Mouse (Mus musculus): ENCODE data around the gene Tiparp.

Gene Tiparp

DNA sequence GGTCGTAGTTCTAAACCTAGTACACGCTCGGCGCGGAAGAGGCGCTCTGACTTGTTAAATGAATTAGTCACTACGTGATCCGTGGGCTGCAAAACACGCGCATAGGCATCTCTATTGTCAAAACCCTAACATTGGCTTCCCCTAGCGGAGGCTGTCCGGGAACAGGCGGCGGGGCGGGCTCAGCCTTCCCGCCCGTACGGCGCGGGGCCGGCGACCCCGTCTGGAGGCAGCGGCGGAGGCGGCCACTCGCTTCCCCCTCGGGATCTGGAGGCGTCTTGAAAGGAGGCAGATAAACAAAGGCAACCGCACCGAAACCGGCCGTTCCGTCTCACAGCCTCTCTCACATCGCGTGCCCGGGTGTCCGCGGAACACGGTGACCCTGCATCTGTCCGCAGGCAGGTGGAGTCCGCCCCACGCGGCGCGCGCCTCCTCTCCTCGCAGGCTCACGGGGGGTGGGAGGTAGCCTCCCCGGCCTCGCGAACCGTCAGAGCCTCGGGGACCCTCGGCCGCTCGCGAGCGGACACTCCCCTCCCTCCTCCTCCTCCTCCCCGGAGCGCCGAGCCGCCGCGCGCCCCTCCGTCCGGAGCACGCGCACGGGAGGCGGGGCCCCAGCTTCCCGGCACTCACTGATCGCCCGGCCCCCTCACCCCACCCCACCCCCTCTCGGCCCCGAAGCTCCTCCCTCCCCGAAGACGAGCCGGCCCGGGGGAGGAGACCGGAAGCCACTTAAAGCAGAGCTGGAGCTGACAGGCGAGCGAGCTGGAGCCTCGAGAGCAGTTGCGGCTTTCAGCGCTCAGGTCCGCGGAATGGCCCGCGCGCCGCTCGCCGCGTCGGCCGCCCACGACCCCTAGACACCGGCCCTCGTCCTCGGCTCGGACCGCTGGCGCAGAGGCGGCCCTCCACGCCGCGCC, at the start of gene Tiparp:
Tiparp (plus strand) TSS at position 720 of the 911 bp plus-strand sequence.
- DNase-seq (ENCODE audit: low read depth, low spot score), result peak; percentile 87

DNA sequence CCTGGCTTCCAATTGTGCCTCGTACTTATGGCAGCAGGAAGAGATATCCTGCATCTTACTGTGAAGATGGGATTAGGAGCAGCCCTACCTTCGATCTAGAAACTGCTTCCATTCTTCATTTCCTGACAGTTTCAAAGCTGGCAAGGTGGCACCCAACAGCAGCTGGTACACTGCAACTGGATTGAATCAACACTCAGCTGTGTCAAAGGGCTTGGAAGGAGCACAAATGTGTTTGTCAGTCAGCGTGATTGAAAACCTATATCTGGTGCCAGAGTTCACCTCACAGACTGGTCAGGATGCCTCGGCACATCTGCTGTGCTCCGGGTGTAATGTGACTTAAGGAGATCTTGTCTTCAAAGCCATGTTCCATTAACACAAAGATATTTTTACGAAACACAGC, 47.5 kb upstream of the Tiparp start:
- no peak for DNase-seq (ENCODE audit: low read depth, low spot score)

DNA sequence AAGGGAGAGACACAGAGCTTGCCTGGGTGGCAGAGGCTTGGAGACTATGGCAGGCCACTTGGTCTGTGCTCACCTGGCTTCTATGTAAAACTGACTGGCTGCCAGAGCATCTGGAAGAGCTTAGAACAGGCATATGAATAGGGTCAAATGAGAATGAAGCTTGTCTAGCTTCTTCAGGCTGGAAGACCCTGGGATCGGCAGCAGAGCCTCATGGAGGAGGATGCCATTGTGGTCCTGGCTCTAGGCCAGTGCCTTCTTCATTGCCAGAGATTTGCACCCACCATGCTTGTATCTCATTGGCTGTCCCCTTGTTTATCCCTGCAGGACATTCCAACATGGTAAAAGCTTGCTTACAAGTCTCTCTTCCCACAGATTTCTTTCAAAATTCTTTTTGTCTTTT, 45.9 kb upstream of the Tiparp start:
- DNase-seq (ENCODE audit: low read depth, low spot score), result no peak

DNA sequence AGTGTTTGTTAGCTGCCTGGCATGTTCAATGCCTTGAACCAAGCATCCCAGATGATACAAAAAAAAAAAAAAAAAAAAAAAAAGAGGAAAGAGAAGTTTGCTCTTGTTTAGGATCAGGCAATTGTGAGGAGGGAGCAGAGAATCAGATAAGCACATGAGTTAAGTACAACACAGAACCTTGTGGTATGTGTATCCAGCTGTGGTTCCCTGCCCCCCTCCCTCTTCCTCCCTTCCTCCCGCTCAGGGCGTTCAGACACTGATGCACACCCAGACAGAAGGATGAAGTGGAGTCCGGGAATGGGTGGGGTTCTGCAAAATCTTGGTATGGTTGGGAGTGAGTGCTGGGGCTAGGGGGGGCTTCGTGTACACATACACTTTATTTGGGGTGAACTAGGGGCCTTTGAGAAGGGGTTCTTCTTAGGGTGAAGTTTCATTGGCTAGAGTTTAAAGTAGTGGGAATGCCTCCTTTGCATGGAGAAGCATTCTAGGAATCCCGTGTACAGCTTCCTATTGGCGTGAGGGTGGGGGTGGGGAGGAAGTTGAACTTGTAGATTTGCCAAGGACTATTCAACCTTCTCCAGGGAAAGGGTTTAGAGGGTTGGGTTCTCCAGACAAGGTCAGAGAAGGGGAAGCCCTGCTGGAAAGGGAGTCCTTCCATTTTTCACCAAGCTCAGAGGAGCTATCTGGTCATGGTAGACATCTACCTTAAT, 45.4 kb upstream of the Tiparp start:
- no peak for DNase-seq (ENCODE audit: low read depth, low spot score)

DNA sequence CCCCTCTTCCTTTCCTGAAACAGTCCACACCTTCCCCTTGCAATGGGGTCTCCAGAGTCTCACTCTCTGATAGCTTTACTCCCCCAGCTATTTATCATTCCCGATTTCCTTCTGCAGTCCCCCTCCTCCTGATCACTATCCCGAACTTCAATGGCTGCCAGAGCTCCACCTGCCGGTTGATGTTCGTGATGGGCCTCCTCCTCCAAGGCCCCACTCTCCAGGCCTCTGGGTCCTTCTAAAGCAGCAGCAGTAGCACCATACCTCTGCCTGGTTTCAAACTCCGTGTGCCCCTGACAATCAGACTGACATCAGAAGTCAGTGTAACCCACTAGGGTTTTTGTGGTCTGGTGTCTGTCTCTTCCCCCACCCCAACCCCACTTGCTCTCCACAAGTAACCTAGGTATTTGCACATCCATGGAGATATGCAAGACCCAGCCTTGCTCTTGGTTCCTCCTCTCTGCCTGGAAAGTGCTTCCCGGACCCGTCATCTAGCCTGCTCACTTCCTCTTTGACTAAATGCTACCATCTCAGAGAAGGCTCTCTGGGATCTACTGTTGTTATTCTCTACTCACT, 44.0 kb upstream of the Tiparp start:
- no peak for DNase-seq (ENCODE audit: low read depth, low spot score)

GRCm38 (mm10) chr3:65487419-65488088, 40.7 kb upstream of the Tiparp start:
- DNase-seq (ENCODE audit: low read depth, low spot score), result no peak

GRCm38 (mm10) chr3:65488556-65489244, 39.5 kb upstream of the Tiparp start:
- no peak for DNase-seq (ENCODE audit: low read depth, low spot score)

DNA sequence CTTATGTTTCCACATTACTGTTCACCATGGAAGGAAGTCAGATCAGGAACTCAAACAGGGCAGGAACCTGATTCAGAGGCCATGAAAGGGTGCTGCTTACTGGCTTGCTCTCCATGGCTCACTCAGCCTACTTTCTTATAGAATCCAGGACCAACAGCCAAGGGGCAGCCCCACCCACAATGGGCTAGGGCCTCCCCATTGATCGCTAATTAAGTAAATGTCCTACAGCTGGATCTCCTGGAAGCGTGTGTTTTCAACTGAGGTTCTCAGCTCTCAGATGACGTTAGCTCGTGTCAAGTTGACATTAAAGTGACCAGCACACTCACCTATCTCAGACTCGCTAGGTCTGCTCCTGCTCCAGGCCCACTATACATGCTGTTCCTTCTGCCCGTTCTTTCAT, 38.6 kb upstream of the Tiparp start:
- no peak for DNase-seq (ENCODE audit: low read depth, low spot score)

GRCm38 (mm10) chr3:65494291-65494763, 33.9 kb upstream of the Tiparp start:
- DNase-seq (ENCODE audit: low read depth, low spot score), result no peak

DNA sequence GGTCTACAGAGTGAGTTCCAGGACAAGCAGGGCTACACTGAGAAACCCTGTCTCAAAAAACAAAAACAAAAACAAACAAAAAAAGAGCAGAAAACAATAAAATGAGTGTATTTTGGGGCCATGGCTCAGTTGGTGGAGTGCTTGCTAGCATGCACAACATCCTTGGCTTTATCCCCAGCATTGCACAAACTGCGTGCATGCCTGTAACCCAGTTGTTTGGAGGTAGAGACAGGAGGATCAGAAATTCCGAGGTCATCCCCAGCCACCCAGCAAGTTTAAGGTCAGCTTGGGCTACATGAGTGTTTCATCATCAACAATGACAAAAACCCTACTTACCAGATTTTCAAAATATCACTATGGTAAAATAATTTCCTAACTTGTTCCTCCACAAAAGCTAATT, 20.4 kb upstream of the Tiparp start:
- DNase-seq (ENCODE audit: low read depth, low spot score), result no peak

DNA sequence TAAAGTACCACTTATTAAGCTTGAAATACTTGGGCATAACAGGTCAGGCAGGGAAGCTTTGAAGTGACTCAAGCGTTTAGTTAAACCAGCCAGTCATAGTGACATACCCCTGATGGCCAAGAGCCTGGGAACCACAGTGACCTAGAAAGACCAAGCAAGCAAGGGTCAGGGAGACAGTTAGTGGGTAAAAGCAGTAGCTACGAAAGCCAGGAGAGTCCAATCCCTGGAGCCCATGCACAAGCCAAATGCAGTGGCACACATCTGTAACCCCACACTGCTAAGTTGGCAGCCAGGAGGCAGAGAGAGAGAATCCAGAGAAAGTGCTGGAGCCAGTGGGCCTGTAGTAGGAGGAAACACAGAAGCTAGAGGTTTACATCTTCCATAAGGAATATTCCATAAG, 17.6 kb upstream of the Tiparp start:
- DNase-seq (ENCODE audit: low read depth, low spot score), result no peak

GRCm38 (mm10) chr3:65515751-65516150, 12.5 kb upstream of the Tiparp start:
- no peak for DNase-seq (ENCODE audit: low read depth, low spot score)

- DNase-seq (ENCODE audit: low read depth, low spot score), result no peak
Measured at GRCm38 (mm10) chr3:65516526-65516925, 11.7 kb upstream of the Tiparp start.

GRCm38 (mm10) chr3:65517141-65517540, 11.1 kb upstream of the Tiparp start:
- no peak for DNase-seq (ENCODE audit: low read depth, low spot score)

- DNase-seq (ENCODE audit: low read depth, low spot score), result no peak
Measured at GRCm38 (mm10) chr3:65517747-65518527, 10.3 kb upstream of the Tiparp start.

GRCm38 (mm10) chr3:65521391-65521790, 6.8 kb upstream of the Tiparp start:
- no peak for DNase-seq (ENCODE audit: low read depth, low spot score)

DNA sequence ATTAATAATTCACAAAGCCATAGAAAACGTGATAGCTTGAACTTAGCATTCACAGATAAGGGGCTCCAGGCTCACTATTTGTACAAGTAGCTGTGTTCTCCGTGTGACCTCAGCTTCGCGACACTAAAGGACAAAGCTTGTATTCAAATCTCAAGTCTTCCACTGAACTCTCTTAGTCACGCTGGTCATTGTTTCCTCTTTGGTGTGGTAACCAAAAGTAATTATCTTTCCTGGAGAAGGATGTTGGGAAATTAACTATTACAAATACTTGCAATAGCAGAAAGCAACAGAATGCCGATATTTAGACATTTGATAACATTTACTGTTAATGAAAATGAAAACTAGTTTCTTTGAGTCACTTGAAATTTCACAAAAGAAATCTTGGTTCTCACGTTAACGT, 4.8 kb upstream of the Tiparp start:
- DNase-seq (ENCODE audit: low read depth, low spot score), result no peak

GRCm38 (mm10) chr3:65525731-65526130, 2.5 kb upstream of the Tiparp start:
- DNase-seq (ENCODE audit: low read depth, low spot score), result no peak

DNA sequence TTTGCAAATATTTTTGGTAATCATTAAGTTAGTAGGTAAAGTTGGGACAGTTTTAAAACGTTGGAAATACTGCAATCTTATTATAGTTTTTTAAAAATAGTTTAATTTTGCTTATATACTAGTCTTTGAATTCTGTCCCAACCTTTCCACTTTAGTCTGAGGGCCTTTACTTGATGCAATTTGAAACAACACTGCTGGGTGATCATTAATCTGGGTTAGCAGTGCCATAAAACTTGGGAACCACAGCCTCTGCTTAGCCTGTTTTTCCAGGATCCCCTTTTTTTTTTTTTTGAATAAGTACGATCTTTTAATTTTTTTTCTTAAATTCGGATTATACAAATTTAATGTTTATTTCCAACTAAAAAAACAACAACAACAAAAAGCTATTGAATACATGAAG, 1.0 kb upstream of the Tiparp start:
- no peak for DNase-seq (ENCODE audit: low read depth, low spot score)
